Mouse (Mus musculus) erythroid progenitor cell, adult 5-6 weeks (primary cell): ENCODE measurements around the gene Ep400. TPM values are rescaled to one million over a fixed set of nuclear protein-coding genes. Genes with fewer than 3 reads are reported as not detected.

Source experiments
- ATAC-seq: replicated peaks from 2 replicates; pipeline ENCODE4 v1.8.0; 2016; ENCODE audit warnings: moderate number of reproducible peaks, mild to moderate bottlenecking, moderate TSS enrichment, inconsistent platforms; ENCODE audit not compliant: poor library complexity, low FRiP score, severe bottlenecking
- total RNA-seq, 2 experiments: library from RNA; stranded (forward) in 1 of 2; stranded (reverse) in 1 of 2; fragments of 150-400 nt in 1 of 2; fragments of 186-747, 209-891 nt in 1 of 2; gene quantifications; 2 replicates each; pipeline versions ENCODE4 v1.2.3 to v1.2.4; 2015 to 2017; ENCODE audit warnings: low replicate concordance in 2 of 2

Ep400 gene
- 124 and 132 TPM in 2 replicates for total RNA-seq (2015; ENCODE audit: low replicate concordance)
- 94.1 and 117 TPM in 2 replicates for total RNA-seq (2017; ENCODE audit: low replicate concordance)

DNA sequence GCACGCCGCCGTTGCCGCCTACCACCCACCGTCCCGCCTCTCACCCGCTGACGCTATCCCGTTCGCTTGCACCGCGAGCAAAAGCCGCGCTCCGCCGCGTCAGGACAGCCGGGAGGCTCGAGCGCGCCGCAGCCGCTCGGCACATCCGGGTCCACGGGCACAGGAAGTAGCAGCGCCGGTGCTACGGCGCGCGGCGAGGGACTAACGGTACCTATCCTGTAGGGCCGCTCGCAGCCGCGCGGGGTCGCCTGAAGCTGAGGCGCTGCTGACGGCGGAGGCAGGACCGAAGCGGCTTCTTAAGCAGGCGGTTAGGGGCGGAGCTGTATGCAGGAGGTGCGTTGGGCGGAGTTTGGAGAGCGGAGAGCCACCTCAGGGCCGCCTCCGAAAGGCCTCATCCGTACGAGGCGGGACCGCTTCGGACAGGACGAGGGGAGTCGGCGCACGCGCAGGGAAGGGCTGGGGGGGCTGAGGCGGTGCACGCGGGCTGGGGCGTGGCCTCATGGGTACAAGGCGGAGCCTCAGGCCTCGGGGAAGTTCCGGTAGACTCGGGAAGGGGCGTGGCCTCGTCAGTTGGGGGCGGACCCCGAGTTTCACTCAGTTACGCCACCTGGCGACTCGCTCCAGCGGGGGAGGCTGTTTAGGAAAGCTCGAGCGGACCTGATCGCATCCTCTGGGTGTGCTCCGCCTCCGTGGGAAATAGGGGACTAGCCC lies at the start of gene Ep400:
Ep400 (minus strand) TSS at position 270 of the 711 bp plus-strand sequence.
- ATAC-seq = peak; percentile 88

DNA sequence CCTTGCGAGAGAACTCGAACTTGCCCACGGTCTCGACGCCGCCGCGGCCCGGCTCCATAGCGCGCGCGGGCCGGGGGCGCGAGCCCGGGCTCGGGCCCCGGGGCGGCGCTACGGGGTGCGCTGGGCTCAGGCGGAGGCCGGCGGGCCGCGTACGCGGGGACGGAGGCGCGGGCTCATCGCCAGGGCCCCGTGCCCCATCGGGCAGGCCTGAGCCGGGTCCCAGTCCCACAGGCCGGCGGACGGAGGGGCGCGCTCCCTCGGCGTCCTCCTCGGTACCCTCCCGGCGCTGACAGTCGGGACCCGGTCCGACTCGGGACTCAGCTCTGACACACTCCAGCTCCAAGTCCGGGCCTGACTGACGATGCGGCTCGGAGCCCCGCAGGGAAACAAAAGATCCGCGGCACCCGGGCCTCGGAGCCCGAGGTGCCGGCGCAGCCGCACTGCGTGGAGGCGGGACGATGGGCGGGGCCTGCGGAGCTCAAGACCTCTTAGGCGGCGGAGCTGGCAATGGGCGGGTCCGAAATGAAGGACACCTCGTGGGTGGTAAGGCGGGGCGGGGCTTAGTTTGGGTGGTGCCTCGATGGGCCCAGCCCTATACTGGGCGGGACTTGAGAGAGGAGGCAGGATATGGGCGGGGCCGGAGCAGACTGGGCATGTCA lies 39.3 kb upstream of the Ep400 start, which contains the start of gene Ulk1:
Ulk1 (minus strand) TSS at position 431 of the 659 bp plus-strand sequence.
- ATAC-seq = peak; percentile 86

DNA sequence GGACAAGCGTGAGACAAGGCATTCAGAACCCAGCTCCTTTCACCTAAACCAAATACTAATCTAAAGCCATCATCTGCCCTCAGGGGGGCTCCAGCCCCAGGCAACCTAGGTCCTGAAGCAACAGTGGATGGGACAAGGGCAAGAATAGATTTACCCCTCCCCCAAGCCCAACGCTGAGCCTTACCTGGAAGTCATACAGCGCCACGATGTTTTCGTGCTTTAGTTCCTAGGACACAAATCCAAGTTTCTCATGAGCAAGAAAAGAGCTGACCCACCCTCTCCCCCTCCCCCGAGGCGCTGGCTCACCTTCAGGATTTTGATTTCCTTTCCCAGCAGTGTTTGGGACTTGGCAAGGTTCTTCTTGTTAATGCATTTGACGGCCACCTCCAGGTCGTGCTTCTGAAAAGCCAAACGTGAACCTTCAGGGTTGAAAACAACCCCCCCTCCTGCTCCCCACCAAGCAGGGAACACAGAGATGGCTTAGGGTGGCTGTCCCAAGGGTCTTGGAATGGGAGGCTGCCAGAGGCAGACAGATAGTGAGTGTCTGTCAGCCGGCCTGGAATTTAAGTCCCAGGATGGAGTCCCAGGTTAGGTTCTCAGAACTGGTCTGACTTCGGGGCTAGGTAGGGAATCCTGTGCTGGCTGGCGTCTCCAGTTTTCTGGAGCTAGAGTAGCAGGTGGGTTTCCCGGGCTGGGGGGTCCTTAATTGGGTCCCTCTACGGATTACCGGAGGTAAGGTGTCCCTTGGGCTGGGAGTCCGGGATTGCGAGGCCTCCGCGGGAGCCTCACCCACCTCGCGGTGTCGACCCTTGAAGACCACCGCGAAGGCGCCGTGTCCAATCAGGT lies 38.5 kb upstream of the Ep400 start:
- ATAC-seq = no peak

DNA sequence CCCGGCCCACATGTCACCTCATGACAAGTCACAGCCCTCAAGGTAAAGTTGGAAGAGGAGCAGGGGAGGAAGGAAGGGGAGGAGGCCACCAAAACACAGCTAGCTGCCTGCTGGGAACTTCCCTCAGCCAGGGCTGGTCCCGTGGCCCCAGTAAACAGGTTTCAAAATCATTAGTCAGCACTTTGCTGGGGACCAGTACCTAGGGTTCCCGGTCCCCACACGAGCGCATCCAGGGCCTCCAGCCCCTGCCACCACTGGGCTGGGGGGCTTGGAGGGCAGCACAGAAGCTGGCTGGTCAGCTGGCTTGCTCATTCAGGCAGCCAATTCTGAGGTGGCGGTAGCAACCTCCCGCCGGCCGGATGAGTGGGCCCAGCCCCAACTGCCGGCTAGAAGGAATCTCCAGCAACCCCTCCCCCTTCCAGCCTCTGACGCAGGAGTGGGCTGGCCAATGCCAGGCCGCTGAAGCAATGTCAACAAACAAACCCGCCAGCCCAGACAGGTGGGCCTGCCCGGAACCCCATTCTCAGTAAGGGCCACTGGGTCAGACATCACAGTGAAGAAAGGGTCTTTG lies 37.6 kb upstream of the Ep400 start:
- peak; percentile 73 for ATAC-seq

DNA sequence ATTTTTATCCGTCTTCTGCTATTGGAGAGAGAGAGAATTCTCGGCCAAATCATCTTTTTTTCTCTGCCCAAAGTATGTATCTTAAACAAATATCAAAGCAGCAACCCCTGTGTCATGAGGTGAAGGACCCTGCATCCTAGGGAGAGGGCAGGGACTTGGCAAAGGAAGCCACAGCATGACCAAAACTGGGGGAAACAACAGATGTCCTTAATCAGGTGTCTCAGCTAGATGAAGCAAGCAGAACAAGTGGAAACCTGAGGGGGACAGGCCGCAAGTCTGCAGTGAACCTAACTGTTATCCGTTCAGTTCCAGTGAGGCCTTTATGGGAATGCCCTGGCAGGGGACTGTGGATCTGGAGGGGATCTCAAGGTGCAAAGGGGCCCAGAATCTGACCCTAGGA lies 36.9 kb upstream of the Ep400 start:
- ATAC-seq = no peak

DNA sequence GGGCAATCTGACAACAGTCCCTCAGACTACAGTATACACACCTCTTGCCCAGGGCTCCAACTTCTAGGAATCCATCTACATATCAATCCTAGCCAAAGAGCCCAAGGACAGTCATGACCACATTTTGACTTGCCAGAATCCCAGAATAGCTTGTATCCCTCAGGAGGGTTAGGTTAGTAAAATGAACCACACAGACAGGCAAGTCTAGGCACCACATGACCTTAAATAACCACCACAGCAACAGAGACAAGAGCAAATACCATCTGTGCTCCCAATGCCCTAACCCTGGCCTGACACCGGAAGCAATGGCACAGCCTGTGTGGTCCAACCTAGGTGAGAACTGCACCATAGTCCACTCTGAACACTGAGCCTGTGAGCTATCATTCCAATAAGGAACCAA lies 36.2 kb upstream of the Ep400 start:
- ATAC-seq = no peak

DNA sequence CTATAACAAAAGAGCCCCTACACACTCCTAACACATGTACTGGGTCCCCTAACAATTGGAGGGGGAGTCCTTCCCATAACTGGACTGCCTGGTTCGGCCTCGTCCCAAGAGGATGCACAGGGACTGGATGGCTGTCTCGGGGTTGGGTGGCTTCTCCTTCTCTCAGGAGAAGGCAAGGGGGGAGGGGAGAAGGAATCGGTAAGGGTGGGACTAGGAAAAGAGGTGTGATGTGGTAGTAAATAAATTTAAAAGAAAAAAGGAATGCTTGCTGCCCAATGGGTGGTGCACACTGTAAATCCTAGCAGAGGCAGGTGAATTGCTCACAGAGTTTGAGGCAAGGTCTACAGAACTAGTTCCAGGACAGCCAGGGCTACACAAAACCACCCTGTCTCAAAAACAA lies 35.6 kb upstream of the Ep400 start:
- no peak for ATAC-seq

DNA sequence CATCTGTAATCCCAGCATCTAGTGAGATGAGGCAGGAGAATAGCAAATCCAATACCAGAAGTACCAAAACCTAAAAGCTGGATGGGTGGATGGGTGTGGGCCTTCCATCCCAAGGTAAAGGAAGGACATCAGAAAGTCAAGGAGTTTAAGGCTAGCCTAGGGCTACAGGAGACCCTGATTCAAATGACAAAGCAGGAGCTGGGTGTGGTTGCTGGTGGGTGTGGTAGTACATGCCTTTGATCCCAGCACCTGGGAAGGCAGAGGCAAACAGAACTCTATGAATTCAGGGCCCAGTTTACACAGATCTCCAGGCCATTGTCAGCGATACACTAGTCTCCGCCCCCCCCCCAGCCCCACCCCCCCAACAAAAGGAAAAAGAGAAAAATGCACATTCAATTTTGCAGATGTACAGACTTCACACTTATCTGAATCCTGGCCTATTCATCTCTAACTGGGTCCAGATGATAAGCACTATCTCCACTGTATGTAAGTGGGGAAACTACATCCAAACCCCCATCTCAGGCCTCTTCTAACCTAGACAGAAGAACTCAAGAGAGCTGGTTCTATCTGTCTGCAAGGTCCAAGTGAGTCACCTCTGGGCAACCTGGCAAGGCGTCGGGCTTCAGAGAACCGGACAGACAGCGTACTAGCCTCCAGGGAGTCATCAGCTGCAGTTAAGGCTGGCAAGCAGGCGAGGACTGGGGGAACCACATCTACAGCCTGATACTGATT lies 33.7 kb upstream of the Ep400 start:
- no peak for ATAC-seq

DNA sequence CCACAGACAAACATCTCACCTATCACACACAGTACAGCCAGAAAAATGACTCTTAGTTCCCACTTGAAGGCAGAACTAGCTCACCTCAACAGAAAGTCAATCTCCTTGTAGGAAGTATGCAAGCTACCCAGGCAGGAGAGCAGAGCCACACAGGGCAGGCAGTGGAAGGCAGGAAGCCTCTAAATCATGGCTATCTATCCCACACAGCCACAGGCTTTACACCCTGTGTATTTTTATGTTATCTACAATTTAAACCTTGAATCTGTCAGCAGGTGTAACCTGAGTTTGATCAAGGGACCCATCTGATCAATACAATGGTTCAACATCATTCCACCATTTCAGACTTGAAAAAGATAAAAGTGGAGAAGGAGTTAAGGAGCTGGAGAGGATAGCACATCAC lies 32.3 kb upstream of the Ep400 start:
- ATAC-seq = no peak

DNA sequence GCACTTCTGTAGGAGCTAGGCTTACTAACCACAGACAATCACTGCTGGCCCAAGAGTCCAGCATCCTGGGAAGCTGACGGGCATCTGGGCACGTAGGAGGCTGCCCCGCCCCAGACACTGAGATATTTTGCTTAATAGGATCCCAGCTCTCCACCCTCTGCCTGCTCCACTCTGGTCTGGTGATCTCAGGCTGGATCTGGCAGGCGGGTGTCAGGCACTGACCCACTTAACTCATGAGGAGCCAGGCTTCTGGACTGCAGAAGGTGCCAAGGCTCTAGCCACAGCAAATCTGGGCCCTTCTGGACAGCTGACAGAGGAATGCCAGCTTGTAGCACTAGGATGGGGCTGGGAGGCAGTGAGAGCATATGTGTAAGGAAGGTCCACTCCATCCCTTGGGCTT lies 31.7 kb upstream of the Ep400 start:
- no peak for ATAC-seq

DNA sequence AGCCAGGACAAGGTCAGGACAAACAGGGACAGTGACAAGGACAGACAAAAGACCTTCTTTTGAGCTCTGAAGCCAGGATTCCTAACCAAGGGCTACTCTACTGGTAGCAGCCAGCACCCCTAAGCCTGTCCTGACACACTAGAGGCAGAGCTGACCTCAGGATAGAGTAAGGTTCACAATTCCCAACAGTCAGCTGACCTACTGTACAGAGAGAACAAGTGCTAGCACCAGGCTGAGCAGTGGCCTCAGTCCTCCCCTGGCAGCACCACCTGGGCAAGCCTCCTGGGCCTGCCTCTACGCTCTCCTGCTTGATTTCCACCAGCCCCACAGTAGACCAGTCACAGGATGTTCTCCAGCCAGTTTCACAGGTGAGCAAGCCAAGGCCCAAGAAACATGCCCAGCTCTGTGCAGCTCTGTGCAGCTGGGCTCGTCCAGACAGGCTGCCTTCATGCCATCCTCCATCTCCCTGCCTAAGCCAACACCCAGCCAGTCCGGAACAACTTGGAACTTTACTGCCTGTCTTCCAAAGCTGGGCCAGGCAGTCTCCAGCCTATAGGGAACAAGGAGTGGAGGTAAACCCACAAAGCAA lies 30.6 kb upstream of the Ep400 start:
- no peak for ATAC-seq

DNA sequence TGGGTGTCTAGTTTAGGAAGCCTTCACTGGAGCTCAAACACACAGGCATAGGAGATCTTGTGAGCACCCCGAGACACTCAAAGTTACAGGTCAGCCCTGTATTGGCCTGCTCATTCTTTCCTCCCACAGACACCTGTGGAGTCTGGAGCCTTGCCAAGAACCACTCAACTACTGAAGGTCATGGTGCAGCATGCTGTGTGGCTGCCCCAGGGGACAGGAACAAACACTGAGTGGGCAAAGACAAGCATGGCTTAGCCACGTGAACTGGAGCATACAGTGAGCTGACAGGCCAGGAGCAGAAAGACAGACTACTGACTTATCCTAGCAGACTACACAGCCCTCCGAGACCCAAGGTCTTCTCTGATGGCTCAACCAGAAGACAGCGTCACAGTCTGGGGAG lies 27.2 kb upstream of the Ep400 start:
- no peak for ATAC-seq

DNA sequence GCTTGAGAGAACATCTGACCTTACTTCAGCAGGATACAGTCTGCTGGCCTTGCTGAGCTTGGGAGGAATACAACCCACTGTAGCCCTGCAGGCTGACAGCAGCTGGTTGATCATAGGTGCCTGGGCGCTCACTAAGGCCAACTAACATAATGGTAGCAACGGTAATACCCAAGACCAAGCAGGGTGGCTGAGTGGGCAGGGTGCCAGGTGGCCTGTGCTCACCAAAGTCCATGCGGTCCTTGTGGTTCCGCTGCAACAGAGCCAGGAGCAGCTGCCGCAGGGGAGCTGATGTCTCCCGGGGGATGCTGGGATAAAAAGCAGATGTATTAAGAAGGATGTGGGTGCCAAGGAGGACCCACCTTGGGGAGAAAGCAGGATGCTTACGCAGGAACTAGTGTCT lies 23.8 kb upstream of the Ep400 start:
- no peak for ATAC-seq

DNA sequence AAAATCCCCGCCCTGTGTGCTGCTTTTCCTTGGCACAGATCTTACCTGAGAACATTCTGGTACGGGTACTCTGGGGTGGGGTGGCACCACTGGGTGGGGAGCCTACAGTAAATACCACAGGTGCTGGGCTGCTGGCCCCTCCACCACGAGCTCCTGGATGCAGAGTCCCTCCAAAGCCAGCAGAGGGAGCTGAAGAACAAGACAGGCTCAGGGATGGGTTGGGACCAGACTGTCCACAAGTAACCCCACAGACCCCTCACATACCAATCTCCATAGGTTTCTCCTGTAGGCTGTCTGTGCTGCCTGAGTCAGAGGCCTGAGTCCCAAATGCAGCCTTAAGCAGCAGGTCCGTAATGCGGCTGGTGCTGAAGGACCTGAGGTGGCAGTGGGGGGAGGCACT lies 18.2 kb upstream of the Ep400 start:
- peak; percentile 62 for ATAC-seq

DNA sequence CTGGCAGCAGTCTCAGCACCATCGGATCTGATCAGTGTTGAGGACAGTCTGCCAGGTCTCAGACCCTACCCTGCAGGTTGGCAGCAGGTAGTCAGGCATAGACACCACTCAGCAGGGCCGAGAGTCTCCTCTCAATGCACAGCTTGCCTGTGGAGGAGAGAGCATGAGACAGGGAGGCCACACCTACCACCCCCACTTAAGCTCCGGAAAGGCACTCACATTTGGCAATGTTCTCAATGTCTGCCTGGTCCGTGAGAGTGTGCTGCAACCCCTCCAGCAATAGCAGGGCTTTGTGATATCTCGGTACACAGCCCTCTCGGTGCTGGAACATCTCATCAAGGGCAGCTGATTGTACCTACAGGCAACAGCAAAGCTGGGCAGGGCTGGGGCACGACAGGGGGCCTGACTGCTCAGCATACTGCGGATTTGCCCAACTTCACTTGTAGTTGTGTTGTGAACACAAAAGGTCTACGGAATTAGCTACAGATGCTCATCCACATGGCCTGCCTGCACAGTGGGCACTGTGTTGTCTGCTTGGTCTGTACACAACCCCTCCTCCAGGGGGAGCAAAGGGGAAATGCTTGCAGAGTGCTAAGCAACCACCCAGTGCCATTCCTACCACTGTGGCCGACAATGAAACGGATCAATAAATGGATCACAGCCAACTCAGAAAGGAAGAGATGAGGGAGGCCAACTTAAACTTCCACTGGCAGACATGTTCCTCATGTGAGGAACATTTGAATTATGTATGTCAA lies 15.7 kb upstream of the Ep400 start:
- ATAC-seq = no peak

DNA sequence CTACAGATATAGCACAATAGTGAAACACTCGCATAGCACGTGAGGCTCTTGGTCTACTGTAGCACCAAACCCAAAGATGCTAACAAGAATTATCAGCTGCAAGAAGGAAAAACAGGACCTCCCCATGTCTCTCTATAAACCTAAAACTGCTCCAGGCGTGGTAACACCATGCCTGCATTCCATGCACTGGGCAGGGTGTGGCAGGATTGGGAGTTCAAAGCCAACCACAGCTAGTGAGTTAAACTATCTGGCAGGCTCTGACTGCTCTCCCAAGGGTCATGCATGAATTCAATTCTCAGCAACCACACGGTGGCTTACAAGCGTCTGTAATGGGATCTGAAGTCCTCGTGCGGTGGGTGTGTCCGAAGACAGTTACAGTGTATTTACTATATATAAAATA lies 12.6 kb upstream of the Ep400 start:
- no peak for ATAC-seq

DNA sequence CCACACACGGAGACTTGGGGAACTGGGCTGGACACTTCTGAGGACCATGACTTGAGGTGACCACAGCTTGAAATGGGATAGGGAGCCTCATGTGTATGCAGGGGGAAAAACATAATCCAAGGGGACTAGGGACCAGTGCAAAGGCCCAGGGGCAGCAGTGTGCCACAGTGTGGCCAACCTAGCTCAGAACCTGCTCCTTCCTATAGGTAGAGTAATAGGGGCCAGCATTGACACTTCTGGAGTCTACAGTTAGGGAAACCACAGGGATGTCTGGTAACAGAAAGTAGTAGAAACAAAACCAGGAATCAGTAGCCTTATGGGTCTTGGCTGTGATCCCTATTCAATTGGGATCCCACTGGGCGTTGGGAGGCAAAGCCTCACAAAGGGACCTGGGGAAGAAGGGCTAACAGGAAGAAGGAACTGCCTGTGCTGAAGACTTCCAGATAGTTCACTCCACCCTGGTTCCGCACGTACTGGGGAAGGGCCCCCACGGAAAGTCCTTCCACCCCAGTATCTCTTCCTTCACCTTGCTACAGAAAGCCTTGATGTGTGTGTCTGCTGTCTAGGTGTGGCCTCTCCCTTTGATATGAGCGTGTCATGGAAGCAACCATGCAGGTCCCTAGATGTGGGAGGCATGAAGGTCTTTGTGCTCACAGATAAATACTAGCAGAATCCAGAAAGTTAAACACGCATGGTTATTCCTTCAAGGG lies 11.2 kb upstream of the Ep400 start:
- no peak for ATAC-seq
